Mouse (Mus musculus) splenic B cell, adult 2 months (primary cell): ENCODE data around the gene Triobp.
A peak's percentile ranks its signal among the peaks of the same experiment; 100 is the strongest.

ENCODE experiments used
- DNase-seq: peaks from one replicate; pipeline ENCODE4 v3.0.0-alpha.2; 2011; ENCODE audit warnings: low read depth, low spot score
- H3K27me3 ChIP-seq: 2 replicates; pipeline ENCODE4 v1.6.1; 2012; ENCODE audit warnings: mild to moderate bottlenecking, low read length, moderate library complexity, mixed read lengths; ENCODE audit not compliant: control insufficient read depth, poor library complexity, insufficient read depth, severe bottlenecking
- H3K36me3 ChIP-seq: 2 replicates; pipeline ENCODE4 v1.6.1; 2012; ENCODE audit warnings: mild to moderate bottlenecking, low read length, moderate library complexity, mixed read lengths; ENCODE audit not compliant: control insufficient read depth, poor library complexity, insufficient read depth, severe bottlenecking

Gene Triobp

DNA sequence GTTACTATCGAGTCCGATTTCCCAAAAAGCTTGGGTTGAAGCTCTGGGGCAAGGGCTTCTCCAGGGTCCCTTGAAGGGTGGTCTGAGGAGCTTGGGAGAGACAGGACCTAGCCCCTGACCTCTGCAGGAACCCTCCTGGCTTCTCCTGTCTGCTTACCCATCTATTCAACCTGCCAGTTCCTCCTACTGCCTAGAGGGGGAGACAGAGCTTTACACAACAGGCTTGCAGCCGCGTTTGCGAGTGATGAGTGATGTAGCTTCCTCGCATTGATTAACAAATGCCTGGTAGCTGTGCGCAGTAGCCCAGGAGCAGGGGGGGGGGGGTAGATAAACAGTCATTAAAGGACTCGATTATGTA, 31.9 kb upstream of the Triobp start:
- no peaks in the 10 kb centered on the region for H3K27me3 ChIP-seq
- peak; percentile 90 for DNase-seq

GRCm38 (mm10) chr15:78916052-78916826, 31.3 kb upstream of the Triobp start:
- Histone ChIP-seq H3K27me3 (no peaks in the 10 kb centered on the region), H3K36me3 (no peaks in the 10 kb centered on the region; the same call in 1 of the 2 replicates)
- no peak for DNase-seq

More for the DNA sequence above, 31.9 kb upstream of the Triobp start:
- H3K36me3 ChIP-seq: no peaks in the 10 kb centered on the region; the same call in 1 of the 2 replicates

DNA sequence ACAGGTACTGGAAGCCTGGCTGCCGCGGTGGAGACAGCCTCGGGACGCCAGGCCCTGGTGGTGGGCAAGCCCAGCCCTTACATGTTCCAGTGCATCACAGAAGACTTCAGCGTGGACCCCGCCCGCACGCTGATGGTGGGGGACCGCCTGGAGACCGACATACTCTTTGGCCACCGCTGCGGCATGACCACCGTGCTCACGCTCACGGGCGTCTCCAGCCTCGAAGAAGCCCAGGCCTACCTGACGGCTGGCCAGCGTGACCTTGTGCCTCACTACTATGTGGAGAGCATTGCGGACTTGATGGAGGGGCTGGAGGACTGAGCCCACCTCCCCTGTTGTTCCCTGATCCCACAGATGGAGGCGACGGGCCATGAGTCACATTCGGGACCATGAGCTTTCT, 29.4 kb upstream of the Triobp start:
- Histone ChIP-seq H3K27me3 (no peaks in the 10 kb centered on the region), H3K36me3 (peaks cover 2% of the 10 kb centered on the region; the same call in 1 of the 2 replicates)
- DNase-seq: no peak

DNA sequence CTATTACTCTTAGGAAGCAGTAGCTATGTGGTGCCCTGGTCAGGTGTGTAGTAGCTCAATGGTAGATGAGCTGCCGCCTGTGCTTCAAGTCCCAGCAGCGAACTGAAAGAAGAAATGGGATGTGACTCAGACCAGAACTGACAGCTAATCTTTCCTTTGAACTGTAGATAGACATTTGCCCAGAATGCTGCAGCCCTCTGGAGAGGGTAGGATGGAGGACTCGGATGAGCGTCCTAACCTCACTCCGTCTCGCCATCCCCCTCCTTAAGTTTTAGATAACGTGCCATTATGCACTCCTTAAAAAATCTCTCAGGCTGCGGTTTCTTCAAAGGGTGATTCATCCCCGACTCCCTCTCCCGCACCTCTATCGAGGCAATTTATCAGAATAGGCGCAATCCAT, 27.6 kb upstream of the Triobp start:
- no peak for DNase-seq
- H3K36me3 ChIP-seq: peaks cover 2% of the 10 kb centered on the region; the same call in 1 of the 2 replicates
- H3K27me3 ChIP-seq: no peaks in the 10 kb centered on the region

DNA sequence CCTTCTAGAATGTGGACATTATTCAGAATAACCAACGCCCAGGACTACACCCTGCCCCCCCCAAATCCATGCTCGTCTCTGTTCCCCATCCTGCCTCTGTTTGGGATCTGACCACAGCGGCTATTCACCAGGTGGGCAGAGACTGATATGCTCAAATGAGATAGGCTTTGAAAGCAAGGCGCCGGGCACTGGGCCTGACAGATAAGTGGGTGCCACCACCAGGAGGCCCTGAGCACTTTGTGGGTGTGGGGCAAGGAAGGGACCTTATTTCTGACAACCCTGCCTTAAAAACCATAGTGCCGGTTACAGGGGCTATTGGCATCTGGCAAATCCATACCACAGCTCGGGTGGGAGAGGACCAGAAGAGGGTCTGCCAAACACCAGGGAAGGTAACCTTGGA, 24.8 kb upstream of the Triobp start:
- DNase-seq: no peak
- H3K36me3 ChIP-seq: peaks cover 2% of the 10 kb centered on the region; the same call in 1 of the 2 replicates
- H3K27me3 ChIP-seq: no peaks in the 10 kb centered on the region

DNA sequence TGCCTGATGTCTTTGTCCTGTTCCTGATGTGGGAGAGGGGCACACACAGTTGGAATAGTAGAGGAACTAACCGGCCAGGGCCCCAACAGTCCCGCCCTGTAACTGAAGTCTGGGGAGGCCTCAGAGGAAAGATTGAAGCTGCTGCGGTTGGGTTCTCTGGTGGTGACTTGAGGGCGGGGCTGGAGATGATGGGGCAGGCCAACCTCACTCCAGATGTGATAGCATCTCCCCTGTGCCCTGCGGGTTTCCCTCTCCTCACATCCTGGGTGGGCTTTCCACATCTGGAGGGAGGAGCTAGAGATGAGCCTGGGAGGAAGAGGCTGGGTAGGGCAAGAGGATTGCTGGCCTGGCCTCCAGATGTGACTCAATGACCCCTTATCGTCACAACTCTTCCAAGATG, 23.9 kb upstream of the Triobp start:
- Histone ChIP-seq H3K36me3 (0 out of 2 replicates have a peak, but pooled peaks cover 2% of the 10 kb centered on the region), H3K27me3 (no peaks in the 10 kb centered on the region)
- peak; percentile 40 for DNase-seq

- Histone ChIP-seq H3K27me3 (no peaks in the 10 kb centered on the region), H3K36me3 (0 out of 2 replicates have a peak, but pooled peaks cover 2% of the 10 kb centered on the region)
- DNase-seq: no peak
Measured at GRCm38 (mm10) chr15:78925129-78925528, 22.4 kb upstream of the Triobp start.

DNA sequence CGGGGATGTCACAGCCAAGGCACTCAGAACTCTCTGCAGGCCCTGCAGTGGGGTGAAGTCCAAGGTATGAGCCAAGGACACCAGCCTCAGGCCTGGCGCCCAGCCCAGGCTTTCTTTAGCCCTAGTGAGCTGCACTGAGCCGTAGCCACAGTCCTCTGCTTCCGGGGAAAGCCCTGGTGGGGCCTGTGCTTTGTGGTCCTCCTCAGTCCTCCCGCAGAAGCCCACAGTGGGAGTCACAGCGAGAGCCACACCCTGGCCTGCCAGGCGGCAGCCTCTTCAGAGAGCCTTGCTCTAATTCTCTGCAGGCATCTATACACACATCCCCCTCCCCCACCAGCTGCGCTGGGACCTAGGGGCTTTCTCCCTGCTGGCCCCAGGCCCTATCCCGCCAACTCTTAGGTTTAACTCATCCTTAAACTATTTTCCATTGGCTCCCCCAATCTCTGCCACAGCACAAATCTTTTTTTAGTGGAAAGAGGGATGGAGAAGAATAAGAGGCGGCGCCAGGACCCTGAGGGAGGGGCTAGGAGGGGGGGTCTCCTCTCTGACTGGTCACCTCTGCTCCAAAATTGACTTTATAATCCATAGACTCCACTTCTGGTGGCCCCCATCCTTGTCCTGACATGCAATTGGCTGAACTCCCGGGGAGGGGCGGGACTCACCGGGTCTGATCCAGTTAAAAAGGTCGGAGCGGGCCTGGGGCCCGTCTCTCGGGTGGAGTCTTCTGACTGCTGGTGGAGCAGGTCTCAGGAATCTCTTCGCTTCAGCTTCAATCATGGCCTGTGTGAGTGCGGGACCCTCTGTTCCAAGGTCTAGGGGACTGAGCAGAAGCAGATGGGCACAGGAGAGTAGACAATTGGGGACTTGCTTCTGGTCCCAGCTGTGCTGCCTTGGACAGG, 21.3 kb upstream of the Triobp start, which contains the start of gene Lgals1:
Lgals1 (plus strand) TSS at position 705 of the 899 bp plus-strand sequence.
- DNase-seq: peak; percentile 48
- H3K27me3 ChIP-seq: no peaks in the 10 kb centered on the region
- H3K36me3 ChIP-seq: 0 out of 2 replicates have a peak, but pooled peaks cover 2% of the 10 kb centered on the region

DNA sequence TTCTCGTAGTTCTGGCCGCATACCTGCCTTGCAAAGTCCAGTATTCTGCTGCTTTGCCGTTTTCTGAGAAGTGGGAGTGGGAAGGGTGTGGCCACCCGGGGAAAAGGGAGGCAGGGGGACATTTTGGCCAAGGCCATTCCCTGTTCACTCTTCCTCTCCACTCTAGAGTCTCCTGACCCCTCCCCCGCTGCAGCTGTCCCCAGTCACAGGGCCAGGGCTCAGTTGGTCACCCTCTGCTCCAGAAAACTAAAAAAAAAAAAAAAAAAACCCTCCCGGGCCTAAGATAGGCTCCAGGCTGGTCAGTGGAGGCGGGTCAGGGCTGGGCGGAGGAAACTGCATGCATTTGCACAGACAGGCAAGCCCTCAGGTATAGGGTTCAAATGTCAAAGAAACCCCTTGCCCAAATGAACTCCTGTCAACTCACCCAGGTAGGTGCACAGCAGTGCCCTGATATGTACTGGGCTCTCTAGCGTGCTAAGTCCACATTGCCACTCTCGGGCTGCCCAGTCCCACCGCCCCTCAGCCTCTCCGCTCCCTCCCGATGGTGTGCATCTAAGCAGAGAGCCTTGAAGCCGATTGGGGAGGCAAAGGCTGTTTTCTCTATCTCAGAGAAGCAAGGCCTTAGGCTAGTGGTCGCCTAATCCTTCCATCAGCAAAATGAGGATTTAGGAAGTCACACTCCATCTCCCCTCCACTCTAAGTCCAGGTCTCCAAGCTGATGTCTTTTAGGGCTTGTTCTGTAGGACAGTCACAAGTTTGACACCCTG, 20.3 kb upstream of the Triobp start:
- peak; percentile 15 for DNase-seq
- Histone ChIP-seq H3K27me3 (no peaks in the 10 kb centered on the region), H3K36me3 (no peaks in the 10 kb centered on the region)

- H3K27me3 ChIP-seq: no peaks in the 10 kb centered on the region
- DNase-seq: peak; percentile 90
- H3K36me3 ChIP-seq: no peaks in the 10 kb centered on the region
Measured at GRCm38 (mm10) chr15:78927788-78928457, 19.6 kb upstream of the Triobp start.

GRCm38 (mm10) chr15:78928539-78928938, 19.0 kb upstream of the Triobp start:
- DNase-seq: no peak
- no peaks in the 10 kb centered on the region for H3K36me3 ChIP-seq
- H3K27me3 ChIP-seq: no peaks in the 10 kb centered on the region

DNA sequence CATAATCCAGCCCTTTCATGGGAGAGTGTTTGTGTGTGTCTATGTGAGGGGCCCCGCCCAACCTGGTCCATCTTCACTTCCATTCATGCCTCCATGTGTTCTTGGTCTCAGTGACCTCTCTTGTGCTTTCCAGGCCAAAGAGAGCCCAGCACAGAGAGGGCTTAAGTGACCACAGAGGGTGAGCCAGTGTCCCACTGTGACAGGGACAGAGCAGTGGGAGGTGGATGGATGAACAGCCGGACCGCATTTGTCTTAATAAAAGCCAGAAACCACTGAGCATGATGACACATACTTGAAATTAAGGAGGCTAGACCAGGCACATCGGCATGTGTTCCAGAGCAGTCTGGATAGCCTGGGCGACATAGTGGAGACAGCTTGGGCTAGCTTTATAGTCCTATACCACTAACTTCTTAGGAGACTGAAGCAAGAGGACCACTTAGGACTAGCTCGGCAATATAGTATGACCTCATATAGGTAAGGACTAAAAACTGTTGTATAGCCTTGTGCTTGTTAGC, 17.3 kb upstream of the Triobp start:
- no peak for DNase-seq
- H3K27me3 ChIP-seq: no peaks in the 10 kb centered on the region

GRCm38 (mm10) chr15:78930801-78931426, 16.6 kb upstream of the Triobp start:
- H3K36me3 ChIP-seq: no peaks in the 10 kb centered on the region
- no peak for DNase-seq
- H3K27me3 ChIP-seq: no peaks in the 10 kb centered on the region

More for the DNA sequence above, 17.3 kb upstream of the Triobp start:
- H3K36me3 ChIP-seq: no peaks in the 10 kb centered on the region
